Mouse (Mus musculus) adrenal gland, adult 8-10 months (tissue): ENCODE measurements around the gene Brsk1. TPM values are rescaled to one million over a fixed set of nuclear protein-coding genes. Genes with fewer than 3 reads are reported as not detected.

Experiments used
- DNase-seq: peaks from one replicate; pipeline ENCODE4 v3.0.0; 2022
- total RNA-seq, 4 experiments: library from RNA; stranded (reverse); gene quantifications; 2 replicates each; pipeline ENCODE4 v1.2.4; 2022

Gene Brsk1
- total RNA-seq, 4 experiments from 2014 or later, result 4.2 to 8.0 (median 7.4) TPM

- DNase-seq, result peak; percentile 100
Measured at GRCm38 (mm10) chr7:4739544-4740275, 49.3 kb downstream of the Brsk1 start, which contains the start of gene Kmt5c. Gene Kmt5c (plus strand): TSS chr7:4740115.

GRCm38 (mm10) chr7:4740309-4740727 lies 49.9 kb downstream of the Brsk1 start:
- no peak for DNase-seq

GRCm38 (mm10) chr7:4741151-4741550 lies 50.7 kb downstream of the Brsk1 start:
- peak; percentile 55 for DNase-seq

DNA sequence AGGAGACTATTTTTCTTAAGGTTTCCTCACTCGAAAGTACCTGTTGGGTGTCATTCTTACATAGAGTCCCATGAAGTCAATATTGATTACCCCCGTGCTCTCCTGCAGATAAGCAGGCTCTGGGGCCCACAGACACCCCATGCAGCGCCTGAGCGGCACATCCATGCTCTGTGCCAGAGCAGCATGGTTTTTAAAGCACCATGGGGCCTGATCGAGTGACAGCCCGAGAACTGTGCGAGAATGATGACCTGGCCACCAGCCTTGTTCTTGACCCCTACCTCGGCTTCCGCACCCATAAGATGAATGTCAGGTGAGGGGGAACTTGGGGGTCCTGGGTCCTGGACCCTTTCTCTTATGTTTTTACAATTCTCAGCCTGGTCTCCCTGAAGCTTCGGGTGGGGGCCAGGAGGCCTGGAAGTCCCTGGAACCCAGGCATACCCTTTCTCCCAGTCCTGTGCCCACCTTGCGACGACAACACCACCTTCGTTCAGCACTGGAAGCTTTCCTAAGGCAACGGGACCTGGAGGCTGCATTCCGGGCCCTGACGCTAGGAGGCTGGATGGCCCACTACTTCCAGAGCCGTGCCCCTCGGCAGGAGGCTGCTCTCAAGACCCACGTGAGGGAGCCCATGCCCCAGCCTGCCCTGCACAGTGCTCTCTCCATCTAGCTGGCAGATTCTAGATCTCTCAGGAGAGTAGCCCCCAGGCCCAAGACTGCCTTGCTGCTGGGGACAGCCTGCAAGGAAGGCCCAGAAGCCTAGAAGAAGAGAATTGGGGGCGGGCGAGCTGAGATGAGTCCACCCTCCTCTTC lies 51.5 kb downstream of the Brsk1 start:
- DNase-seq, result no peak

DNA sequence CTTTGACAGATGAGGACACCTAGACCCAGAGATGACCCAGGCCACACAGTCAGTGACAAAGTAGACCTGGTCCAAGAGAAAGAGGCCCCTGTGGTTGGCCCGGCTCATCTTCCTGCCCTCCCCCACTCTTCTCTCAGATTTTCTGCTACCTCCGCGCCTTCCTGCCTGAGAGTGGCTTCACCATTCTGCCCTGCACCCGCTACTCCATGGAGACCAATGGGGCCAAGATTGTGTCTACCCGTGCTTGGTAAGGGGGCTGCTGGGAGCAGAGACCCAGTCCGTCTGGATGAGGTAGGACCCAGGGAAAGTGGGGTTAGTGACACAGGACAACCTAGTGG lies 52.0 kb downstream of the Brsk1 start:
- no peak for DNase-seq

- no peak for DNase-seq
Measured at GRCm38 (mm10) chr7:4743354-4743753, 53.0 kb downstream of the Brsk1 start.

DNA sequence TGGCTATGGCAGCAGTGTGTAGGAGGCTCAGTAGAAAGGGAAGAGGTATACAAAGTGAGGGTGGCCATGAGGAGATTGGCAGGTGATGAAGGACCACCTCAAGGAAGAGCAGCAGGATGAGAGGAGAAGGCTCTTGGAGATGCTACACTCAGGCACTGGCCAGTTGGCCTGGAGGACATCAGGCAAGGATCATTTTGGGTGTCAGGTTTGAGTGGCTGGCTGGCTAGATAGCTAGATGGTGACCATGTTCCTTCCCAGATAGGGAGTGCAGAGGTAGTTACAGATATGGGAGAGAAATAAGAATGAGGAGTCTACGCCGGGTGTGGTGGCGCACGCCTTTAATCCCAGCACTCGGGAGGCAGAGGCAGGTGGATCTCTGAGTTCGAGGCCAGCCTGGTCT lies 54.5 kb downstream of the Brsk1 start:
- DNase-seq, result no peak

DNA sequence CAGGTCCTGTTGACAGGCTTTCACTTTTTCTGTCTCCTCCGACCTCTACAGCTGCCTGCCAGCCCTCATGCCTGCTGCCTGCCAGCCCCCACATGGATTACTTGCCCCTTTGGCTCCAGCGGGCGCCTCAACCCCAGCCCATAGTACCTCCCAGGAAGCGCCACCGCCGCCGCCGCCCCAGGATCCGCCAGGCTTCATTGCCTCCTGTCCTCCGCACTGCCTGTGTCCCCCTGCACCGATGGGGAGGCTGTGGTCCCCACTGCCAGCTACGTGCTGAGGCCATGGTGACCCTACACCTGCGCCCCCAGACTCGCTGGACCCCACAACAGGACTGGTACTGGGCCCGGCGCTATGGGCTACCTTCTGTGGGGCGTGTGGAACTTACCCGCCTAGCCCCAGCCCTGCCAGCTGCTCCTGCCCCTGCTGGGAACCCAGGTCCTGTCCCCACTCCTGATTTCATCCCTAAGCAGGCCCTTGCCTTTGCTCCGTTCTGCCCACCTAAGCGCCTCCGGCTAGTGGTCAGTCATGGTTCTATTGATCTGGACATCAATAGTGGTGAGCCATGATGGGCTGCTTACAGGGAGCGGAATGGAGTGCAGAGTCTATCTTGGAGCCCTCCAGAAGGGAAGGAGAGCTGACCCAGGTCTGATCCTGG lies 56.0 kb downstream of the Brsk1 start:
- no peak for DNase-seq

GRCm38 (mm10) chr7:4747156-4747899 lies 56.9 kb downstream of the Brsk1 start:
- no peak for DNase-seq

DNA sequence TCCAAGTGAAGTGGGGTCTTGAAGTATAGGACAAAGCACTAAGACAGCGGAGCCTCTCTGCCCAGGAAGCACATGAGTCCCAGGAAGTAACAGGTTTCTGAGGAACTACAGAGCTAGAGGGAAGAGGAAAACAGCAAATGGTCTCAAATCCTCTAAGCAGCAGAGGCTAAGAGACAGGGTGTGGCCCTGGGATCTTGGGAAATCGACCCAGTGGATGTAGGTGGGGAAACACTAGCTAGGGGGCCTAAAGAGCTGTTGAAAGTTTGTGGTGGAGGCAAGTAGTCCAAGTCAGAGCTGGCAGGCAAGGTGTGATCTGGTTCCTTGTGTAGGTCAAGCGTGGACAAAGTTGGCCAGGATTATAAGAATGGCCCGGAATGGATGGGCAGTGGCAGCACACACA lies 57.9 kb downstream of the Brsk1 start:
- DNase-seq, result no peak

- no peak for DNase-seq
Measured at GRCm38 (mm10) chr7:4749169-4749568, 58.8 kb downstream of the Brsk1 start.

DNA sequence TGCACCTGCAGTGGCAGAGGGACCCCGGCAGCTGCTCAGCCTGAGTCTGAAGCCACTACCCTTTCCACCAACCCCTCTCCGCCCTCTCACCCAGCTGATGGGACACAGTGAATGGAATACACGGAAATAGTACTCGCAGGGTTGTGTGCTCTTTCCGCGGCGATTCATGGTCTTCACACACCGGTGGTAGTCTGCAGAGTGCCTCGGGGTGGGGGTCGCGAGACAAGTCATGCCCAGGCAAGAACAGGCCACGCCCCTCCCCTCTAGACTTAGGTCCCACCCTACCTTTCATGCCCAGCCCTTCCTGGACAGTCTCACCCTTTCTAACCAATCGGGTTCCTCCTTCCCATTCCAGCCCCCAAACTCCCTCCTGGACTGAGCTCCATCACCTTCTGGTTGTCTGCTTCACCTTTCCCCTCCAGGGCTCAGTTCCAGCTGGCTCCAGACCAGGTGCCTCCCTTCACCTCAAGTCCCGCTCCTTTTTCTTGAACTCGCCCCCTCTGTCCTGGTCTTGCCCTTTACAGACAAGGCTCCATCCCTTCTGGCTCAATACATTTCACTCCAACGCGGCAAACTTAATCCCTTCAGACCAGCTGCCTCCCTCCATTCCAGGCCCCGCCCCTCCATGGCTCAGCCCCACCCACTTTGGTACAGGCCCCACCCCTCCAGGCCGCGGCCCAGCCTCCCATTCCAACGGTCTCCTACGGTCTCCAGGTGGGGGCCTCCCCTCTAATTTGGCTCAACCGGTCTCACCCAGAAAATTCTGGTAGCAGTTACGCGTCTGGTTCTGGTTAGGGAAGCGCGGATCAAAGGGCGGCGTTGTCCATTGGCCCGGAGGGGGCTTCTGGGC lies 61.8 kb downstream of the Brsk1 start:
- no peak for DNase-seq

GRCm38 (mm10) chr7:4752821-4753570 lies 62.6 kb downstream of the Brsk1 start, which contains the start of gene Cox6b2:
Gene Cox6b2 (minus strand): TSS chr7:4753094.
- DNase-seq, result peak; percentile 38

DNA sequence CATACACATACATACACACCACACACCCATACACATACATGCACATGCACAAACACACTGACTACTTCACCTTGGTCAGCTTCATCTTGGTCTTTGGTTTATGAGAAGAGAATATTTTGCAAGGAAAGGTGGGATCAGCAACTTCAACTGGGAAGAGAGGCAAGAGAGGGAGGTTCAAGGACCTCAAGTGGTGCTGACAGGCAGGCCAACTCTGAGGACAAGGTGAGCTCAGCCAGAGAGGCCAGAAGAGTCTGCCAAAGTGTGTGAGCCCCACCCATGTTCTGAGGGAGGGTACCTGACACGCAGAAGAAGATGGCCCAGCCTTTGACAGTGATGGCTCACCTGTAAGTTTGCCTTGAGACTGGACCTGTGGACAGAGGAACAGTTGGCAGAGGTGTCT lies 69.3 kb downstream of the Brsk1 start:
- no peak for DNase-seq

DNA sequence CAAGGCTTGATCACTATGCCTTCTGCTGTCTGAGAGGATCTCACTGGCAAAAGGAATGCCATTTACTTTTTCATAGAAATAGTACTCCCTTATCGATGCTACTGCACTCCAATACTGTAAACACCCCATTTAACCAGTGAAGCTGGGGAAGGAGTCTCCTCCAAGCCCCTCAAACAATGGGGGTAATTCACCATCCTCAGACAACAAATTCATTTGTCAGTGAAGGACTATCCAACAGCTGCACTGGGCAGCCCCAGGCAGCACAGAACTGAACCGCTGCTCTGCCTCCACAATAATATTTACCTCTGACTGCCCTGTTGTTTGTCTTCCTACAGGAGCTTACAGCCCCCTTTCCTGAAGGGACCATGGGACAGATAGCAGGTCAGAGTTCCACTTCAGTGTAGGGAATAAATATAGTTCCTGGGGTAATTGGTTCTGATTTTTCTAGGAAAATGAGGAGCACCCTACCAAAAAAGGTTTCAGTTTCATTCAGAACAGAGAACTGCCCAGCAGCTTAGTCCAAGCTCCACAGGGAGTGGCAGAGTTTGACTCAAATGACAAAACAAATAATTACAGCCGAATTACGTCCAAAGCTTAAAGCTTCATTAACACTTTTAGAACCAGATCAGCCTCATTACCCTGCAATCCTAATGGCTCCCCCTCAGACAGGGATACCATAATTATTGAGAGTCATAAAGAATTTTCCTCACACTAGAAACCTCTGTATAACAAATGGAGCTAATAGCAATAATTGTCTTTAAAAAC lies 74.7 kb downstream of the Brsk1 start:
- DNase-seq, result no peak

Other genes starting within 250 kb of the Brsk1 start
- 10 to 100 TPM; 16.7 to 21.4 (median 18.1) TPM for gene Rdh13, start 245.0 kb upstream of the Brsk1 start, total RNA-seq
- 1 to 10 TPM; 2.0 to 6.7 (median 3.9) TPM for gene Eps8l1, start 229.9 kb upstream of the Brsk1 start, total RNA-seq
- gene Ppp1r12c, start 188.9 kb upstream of the Brsk1 start, total RNA-seq, result 100 to 1,000 TPM in 3 of 4 experiments, 10 to 100 TPM in 1; 76.7 to 152 (median 113) TPM
- 1 to 10 TPM in 2 of 4 experiments, under 1 TPM in 2; 0.46 to 1.5 (median 1.1) TPM for gene Tnnt1, start 174.2 kb upstream of the Brsk1 start, total RNA-seq
- gene Tnni3, start 166.4 kb upstream of the Brsk1 start, total RNA-seq, result 1 to 10 TPM; 1.3 to 3.1 (median 2.5) TPM
- gene Dnaaf3, start 158.2 kb upstream of the Brsk1 start, total RNA-seq, result 1 to 10 TPM in 2 of 4 experiments, under 1 TPM in 2; 0.64 to 1.2 (median 1.0) TPM
- 10 to 100 TPM in 1 of 4 experiments, 1 to 10 TPM in 3; 5.7 to 10.0 (median 8.6) TPM for gene Syt5, start 143.1 kb upstream of the Brsk1 start, total RNA-seq
- not detected for gene Ptprh, start 86.6 kb upstream of the Brsk1 start, total RNA-seq
- 10 to 100 TPM in 2 of 4 experiments, 1 to 10 TPM in 2; 6.6 to 14.2 (median 9.5) TPM for gene Tmem86b, start 59.2 kb upstream of the Brsk1 start, total RNA-seq
- 100 to 1,000 TPM in 1 of 4 experiments, 10 to 100 TPM in 3; 97.9 to 103 (median 98.5) TPM for gene Ppp6r1, start 31.6 kb upstream of the Brsk1 start, total RNA-seq
- 10 to 100 TPM; 43.1 to 66.5 (median 50.5) TPM for gene Hspbp1, start 5.5 kb upstream of the Brsk1 start, total RNA-seq
- 1 to 10 TPM in 1 of 4 experiments, under 1 TPM in 3; 0.49 to 1.1 (median 0.73) TPM for gene Tmem150b, start 34.6 kb downstream of the Brsk1 start, total RNA-seq
- 10 to 100 TPM; 31.0 to 59.8 (median 43.8) TPM for gene Kmt5c, start 49.5 kb downstream of the Brsk1 start, total RNA-seq
- gene Cox6b2, start 62.5 kb downstream of the Brsk1 start, total RNA-seq, result 10 to 100 TPM in 1 of 4 experiments, 1 to 10 TPM in 3; 5.1 to 10.3 (median 9.1) TPM
- not detected for gene Fam71e2, start 80.7 kb downstream of the Brsk1 start, total RNA-seq
- under 1 TPM; 0.28 to 0.37 (median 0.32) TPM for gene Il11, start 92.3 kb downstream of the Brsk1 start, total RNA-seq
- not detected for gene Tmem190, start 92.3 kb downstream of the Brsk1 start, total RNA-seq
- 10 to 100 TPM in 2 of 4 experiments, 1 to 10 TPM in 2; 7.2 to 11.8 (median 10.1) TPM for gene Tmem238, start 99.1 kb downstream of the Brsk1 start, total RNA-seq
- gene Rpl28, start 102.3 kb downstream of the Brsk1 start, total RNA-seq, result 100 to 1,000 TPM; 593 to 922 (median 693) TPM
- gene Ube2s, start 122.0 kb downstream of the Brsk1 start, total RNA-seq, result 100 to 1,000 TPM in 3 of 4 experiments, 10 to 100 TPM in 1; 96.8 to 127 (median 118) TPM
- 1 to 10 TPM; 2.0 to 5.6 (median 4.0) TPM for gene Shisa7, start 154.1 kb downstream of the Brsk1 start, total RNA-seq
- gene Isoc2b, start 179.7 kb downstream of the Brsk1 start, total RNA-seq, result 10 to 100 TPM; 14.0 to 28.7 (median 19.1) TPM
- 10 to 100 TPM; 21.8 to 38.6 (median 30.3) TPM for gene Isoc2a, start 186.5 kb downstream of the Brsk1 start, total RNA-seq
- gene Gm36210, start 215.9 kb downstream of the Brsk1 start, total RNA-seq, result under 1 TPM in 1 of 4 experiments, not detected in 3; 0.26 TPM
- 10 to 100 TPM; 14.4 to 20.6 (median 16.2) TPM for gene Zfp628, start 224.6 kb downstream of the Brsk1 start, total RNA-seq
- 10 to 100 TPM in 2 of 4 experiments, 1 to 10 TPM in 2; 8.5 to 13.3 (median 10.4) TPM for gene Nat14, start 231.4 kb downstream of the Brsk1 start, total RNA-seq
- gene Ssc5d, start 235.2 kb downstream of the Brsk1 start, total RNA-seq, result 1 to 10 TPM; 1.7 to 4.5 (median 2.2) TPM